Mouse (Mus musculus) urinary bladder, adult 18-20 months (tissue): ENCODE measurements around the gene Bcl3.

Experiments
- DNase-seq, 2 experiments: peaks; one replicate each; pipeline ENCODE4 v3.0.0; 2022; ENCODE audit warnings: low spot score in 2 of 2, mixed read lengths in 2 of 2

The Bcl3 gene

DNA sequence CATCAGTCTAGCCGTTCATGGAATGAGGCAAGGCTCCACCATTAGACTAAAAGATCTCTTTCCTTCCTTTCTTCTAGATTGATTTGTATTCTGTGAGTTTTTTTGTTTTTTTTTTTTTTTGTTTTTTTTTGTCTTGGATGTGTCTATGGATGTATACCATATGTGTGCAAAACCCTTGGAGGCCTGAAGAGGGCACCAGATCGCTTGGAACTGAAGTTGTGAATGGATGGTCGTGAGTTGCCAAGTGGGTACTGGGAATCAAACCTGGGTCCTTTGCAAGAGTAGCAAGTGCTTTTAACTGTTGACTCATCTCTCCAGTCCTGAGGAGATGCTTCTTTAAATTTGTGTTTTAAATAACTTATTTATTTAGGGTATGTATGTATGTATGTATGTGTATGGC lies 11.5 kb upstream of the Bcl3 start:
- no peak for DNase-seq

DNA sequence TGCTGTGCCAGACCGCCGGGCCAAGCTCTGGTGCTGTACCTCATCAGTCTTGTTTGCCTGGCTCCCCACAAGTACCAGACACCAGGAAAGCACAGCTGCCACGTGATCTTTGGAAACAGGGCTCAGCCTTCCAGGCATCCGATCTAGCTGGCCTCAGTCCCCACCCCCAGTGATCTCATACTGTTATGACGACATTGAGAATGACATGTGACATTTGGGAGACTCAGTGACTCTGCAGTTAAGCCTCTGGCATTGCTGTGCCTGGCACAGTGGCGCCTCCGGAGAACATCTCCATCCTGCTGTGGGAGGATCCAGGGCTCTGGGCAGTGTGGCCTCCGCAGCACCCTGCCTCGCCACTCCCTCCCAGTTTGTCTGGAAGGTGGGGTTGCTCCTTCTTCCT lies 9.3 kb upstream of the Bcl3 start:
- DNase-seq: no peak

DNA sequence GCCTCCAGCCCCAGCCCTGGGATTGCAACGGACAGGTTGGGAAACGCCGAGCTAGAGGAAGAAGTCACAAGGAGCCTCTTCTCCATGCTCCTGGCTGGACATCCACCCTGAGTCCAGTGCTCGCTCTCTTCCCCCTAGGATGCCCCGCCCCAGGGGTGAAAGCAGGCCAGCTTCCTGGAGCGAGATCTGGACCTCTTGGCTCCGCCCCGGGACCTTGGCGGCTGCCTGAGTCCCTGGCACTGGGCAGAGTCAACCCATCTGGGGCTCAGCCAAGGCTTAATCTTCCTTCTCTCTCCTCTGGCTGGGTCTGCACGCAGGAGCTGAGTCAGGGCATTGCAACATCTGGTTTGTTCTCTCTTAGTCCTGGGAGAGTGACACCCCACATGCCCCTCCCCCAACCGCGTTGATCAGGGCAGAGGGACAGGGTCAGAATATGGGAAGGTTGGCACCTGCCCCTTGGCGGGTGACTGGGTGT lies 8.1 kb upstream of the Bcl3 start:
- peak; percentile 80 to 95 for DNase-seq

DNA sequence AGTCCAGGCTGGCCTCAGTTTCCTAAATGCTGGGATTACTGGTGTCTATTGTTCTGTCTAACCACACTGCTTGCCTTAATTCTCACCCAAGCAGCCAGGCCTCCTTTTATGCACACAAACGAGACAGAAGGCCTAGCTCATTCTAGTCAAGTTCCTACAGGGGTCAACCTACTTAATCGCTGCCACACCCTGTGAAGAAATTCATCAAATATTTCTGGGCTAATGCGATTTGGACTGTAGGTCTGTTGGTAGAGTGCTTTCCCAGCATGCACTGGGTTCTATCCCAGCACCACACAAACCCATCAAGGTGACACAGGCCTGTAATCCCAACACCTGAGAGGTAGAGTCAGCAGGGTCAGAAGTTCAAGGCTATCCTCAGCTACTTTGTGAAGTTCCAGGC lies 7.1 kb upstream of the Bcl3 start:
- no peak for DNase-seq

DNA sequence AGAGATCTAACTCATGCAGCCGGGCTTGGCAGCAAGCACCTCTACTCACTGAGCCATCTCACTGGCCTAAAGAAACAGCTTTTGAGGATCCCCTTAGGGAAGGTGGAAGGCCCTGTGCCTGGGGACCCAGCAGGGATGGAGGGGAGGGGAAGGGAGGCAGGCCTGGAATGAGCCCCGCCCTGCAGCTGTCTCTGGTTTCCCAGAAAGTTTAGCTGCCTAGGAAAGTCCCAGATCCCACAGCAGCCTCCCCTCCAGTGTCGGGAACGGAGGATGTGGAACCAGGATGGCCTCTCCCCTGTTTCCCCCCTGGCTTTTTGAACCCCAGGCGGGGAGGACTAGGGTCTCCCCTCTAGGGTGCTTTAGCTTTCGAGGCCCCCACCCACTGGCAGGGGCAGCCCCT lies 4.2 kb upstream of the Bcl3 start:
- no peak for DNase-seq

DNA sequence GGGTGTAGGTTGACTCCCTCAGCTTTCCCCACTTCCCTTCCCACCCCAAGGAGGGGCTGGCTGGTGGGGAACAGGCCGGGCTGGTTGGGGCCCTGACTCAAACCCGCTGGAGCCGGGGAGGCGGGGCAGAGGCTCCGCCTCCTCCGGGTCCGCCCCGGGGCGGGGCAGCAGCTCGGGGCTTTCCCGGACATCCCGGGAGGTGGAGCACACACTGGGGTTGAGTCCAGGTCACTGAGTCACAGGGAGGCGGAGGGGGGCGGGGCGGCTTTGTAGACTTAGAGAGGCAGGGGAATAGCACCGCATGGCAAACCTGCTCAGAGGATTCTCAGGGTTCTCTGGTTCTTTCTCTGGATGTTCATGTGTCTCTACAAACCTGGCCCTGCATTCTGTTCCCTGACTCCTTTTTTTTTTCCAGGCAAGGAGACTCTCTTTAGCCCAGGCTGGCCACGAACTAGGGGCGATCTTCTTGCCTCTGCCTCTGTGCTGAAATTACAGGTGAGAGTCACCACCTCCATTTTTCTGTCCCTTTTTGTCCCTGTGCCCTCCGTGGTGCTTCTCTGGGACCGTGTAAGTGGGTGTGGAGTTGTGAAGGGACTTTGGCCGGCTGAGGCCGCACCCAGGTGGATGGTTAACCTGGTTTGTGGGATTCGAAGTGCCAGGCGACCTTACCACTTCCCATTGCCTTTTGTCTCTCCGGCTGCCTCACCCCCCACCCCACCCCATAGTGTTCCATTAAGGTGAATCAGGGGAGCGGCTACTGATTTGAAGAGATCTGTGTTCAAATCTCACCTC lies 1.8 kb upstream of the Bcl3 start:
- peak; percentile 91 to 93 for DNase-seq

DNA sequence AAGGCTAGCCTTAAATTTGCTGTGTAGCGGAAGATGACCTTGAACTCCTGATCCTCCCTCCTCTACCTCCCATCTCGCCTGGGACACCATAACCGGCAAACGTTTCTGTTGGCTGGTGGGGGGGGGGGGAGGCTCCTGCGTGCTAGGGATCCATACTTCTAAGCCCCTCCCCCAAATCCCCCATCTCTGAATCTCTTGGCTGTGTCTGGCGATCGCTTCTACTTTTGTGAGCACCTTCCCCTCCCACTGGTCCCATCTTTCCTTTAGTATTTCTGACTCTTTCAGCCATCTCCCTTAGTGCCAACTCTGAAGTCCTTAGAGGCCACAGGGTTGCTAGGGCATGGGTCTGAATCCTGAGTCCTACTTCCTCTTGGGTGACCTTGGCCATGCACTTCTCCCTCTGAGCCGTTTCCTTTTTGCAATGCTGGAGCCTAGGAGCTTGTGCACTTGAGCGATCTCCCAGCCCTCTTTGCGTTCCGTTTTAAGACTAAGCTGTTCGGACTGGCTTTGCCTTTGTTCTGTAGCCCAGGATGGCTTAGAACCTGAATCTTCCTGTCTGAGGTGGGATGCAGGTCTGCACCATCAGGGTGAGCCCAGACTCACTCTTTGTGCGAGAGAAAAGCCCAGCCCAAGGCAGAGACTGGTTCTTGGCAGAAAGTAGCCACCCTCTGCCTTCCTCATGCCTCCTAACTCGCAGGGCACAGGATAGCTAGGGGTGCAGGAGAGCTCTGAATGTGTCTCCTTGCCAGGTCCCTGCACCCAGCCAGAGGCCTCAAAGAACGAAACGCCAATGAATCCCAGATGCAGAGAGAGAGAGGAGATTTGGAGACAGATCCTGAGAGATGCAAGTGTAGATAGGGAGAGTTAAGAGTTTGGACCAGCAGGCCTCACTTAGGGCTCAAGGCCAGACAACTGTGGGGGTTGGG lies 949 bp upstream of the Bcl3 start:
- DNase-seq: no peak

DNA sequence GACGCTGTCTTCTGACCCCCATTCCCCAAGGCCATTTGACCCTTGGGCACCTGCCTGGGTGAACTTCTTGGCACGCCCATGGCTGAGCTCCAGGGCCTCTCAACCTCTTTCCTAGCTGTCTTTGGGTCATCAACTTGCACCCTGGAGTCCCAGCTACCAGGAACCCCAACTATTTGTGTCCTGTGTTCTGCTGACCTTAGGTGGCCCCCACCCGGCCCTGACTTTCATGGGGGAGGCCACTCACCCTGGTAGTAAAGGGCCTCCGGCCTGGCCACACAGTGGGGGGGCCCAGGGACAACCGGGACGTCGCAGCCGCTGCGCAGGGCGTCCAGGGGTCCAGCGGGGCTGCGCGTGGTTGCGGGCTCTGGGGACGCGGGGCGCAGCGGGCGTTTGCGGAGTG lies 377 bp downstream of the Bcl3 start:
- no peak for DNase-seq

DNA sequence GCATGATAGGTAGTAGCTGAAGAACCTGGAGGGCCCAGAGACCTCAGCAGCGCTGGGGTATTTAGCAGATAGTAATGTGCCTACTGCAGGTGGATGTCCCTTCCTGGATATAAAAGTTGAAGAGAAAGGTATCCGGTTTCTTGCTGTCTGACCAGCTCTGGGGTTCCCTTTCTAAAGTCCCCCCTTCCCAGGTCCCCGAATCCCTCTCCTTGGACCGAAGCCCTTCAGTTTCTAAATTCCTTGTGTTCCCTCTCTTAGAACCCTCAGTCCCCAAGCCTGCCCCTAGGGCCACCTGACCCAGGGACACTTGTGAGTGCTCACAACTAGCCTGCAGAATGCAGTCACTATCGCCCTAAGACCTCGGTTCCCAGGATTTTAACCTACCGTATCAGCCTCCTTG lies 937 bp downstream of the Bcl3 start:
- no peak for DNase-seq

DNA sequence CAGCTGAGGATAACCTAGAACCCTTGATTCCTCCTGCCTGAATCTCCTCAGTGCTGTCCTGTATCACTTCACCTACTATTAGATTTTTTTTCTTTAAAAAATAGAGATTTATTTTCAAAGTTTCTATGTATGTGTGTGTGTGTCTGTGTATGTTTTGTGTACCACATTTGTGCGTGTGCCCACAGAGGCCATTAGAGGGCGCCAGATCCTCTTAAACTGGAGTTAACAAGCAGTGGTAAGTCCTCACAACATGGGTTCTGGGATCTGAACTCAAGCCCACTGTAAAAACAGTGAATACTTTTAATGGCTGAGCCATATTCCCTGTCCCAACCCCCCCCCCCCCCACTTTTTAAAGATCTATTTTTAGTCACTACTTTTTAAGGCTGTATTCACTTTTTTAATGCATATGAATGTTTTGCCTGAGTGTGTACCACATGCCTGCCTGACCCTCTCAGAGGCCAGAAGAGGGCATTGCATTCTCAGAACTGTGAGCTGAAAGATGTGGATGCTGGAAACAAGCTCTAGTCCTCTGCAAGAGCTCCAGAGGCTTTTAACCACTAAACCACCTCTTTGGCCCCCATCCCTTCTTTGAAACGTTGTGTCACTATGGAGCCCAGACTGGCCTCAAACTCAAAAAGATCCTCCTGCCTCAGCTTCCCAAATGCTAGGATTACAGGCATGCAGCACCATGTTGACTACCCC lies 2.1 kb downstream of the Bcl3 start:
- no peak for DNase-seq

DNA sequence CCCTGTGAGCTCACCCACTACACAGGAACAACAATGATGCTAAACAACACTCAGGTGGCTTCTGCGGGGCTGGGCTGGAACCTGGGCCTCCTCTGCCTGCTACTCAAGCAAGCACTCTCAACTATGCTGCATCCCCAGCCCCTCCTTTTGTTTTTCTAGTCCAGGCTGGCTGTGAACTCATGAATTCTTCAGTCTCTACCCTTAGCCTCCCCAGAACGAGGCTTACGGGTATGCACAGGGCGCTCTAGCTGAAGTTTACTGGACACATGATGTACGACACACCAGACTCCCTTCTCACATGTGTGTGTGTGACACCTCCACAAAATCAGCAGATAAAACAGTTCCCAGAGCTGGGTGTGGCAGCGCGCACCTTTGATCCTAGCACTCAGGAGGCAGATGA lies 3.7 kb downstream of the Bcl3 start:
- no peak for DNase-seq

DNA sequence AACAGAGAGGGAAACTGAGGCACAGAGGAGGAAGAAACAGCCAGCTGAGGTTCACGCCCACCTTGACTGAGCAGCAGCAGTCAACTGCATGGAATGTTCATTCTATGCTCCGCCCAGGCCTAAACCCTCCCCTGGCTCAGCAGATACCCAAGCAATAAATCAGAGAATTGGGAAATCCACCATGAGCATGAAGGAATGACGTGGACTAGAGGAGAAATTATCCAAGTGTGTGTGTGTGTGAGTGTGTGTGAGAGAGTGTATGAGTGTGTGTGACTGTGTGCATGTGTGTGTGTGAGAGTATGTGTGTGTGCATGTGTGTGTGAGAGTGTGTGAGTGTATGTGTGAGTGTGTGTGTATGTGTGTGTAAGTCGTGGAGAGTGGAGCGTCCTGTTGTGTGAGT lies 4.1 kb downstream of the Bcl3 start:
- peak in 1 of 2 experiments; percentile 62 for DNase-seq

DNA sequence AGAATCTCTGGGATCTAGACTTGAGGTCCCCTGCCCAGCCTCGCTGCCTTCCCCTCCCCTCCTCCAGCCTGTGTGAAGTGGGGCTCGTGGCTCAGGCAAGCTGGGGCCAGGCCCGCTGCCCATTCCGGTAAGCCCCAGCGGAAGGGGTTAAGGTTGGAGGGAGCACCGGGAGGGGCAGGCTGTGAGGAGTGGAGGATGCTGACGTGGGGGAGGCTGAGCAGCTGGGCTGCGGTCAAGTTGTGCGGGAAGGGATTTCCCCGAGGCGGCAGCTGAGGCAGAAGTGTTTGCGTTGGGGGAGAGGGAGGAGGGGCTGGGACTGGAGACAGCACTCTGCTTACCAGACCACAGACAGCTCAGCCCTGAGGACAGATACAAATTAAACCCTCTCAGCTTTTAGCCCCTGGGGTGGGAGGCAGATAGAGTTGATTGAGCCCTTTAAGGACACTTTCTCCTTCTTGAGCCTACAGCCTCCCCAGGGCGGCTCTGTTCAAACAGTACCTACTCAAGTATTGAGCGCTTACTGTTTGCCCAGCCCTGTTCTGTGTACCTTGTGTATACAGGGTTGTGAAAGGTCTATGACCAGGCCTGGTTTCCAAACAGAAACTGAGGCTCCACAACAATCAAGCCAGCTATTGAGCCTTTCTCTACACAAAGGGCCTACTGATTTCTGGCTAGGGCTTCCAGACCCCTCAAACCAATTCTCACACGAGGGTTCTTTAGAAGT lies 5.0 kb downstream of the Bcl3 start:
- peak in 1 of 2 experiments; percentile 76 for DNase-seq

DNA sequence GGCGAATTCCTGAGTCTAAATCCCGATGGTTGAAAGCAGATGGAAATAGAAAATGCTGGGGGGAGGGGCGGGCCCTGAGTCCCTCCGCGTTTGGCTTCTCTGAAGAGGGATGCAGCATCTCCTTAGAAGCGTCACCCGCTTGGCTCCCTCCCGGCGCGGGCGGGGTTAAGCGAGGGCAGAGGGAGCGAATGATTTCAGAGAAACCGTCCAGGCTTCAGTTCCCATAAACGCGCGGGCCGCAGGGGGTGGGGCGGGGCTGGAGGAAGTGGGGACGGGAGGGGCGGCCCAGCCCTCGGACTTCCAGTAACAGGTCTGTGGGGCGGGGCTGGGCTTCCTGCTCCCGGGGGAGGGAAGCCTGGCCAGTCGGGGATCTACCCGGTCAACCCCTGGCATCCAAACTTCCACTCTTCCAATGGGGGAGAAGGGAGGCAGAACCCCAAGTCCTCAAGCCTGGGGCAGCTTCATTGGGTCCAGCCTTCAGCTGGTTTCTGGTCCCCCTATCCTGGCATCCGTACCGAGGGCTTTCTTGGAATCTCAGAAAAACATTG lies 6.3 kb downstream of the Bcl3 start:
- DNase-seq: peak; percentile 85 to 86

DNA sequence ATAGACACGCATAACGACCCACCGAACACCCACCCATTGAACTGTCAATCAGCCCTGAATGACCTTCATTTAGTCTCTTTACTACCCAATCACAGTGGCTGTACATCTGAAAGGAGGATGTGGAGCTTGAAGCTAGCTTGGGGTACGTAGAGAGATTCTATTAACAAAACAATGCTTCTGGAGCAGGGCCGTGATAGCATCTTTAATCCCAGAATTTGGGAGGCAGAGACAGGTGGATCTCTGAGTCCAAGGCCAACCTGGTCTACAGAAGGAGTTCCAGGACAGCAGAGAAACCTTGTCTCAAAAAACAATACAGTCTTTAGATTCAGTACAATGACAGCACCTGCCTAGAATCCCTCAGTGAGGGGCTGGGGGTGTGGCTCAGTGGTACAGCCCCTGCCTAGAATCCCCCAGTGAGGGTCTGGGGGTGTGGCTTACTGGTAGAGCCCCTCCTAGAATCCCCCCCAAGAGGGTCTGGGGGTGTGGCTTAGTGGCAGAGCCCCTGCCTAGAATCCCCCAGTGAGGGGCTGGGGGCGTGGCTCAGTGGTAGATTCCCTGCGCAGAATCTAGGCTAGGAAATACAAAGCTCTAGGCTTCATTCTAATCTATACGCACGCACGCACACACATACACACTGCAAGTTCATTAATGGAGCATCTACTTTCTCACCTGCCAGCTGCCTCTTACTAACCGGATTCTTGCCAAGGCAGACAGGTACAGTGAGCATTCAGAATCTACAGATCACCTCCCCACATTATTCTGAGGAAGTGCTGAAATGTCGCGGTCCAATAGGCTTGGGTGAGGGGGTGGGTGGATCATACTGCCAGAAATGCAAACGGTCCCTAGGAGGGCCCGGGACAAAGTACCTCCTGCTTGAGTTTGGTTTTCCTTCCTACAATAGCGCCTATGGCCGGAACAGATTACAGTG lies 7.0 kb downstream of the Bcl3 start:
- DNase-seq: no peak

DNA sequence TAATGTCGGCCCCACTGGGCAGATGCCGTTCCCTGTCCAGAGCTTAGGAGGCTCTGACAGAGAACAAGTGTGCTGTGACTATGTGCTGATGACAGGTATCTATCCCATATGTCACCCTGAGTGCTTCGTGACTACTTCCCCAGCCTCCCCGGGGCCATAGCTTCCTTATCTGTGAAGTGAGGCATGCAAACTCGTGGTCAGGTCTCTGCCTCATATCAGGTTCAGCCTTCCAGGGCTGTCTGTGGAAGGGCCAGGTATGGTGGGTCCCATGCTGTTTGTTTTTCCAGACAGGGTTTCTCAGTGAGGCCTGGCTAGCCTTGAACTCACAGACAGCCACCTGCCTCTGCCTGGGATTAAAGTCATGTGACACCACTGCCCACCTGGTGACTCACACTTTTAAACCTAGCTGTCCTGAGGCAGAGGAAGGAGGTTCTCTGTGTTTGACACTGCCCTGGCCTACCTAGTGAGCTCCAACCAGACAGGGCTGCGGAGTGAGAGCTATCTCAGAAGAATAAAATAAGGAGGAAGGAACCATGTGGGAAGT lies 8.9 kb downstream of the Bcl3 start:
- no peak for DNase-seq

DNA sequence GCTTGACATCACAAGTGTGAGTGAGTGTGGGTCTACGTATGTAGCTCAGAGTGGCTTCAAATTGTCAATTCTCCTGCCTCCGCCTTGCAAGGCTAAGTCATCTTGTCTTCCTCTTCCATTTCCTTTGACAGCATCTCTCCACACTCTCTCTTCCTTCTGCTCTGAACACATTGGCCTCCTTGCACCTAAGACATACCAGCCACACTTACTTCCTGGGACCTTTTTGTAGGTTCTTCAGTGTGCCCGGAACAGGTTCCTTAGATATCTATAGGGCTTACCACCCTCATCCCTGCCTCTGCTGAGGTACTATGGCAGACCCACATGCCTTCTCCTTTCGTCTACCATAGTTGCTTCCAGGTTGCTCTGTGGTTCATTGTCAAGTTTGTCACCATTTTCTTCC lies 9.4 kb downstream of the Bcl3 start:
- DNase-seq: no peak

DNA sequence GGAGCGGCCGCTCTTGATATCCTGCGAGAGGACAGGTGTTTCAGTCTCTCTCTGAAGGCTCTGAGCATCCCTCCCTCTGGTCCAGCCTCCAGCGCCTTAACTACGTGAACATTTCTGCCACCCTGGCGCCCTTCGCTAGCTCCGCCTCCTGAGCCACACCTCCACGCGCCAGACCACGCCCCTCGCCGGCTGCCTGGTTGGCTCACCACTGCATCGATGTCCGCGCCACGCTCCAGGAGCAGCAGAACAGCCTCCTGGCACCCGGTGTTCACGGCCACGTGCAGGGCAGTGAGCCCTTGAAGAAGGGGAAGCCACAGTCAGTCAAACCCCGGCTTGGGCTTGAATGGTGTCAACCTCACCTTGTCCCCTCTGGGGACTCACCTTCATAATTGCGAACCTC lies 11.5 kb downstream of the Bcl3 start:
- DNase-seq: no peak

DNA sequence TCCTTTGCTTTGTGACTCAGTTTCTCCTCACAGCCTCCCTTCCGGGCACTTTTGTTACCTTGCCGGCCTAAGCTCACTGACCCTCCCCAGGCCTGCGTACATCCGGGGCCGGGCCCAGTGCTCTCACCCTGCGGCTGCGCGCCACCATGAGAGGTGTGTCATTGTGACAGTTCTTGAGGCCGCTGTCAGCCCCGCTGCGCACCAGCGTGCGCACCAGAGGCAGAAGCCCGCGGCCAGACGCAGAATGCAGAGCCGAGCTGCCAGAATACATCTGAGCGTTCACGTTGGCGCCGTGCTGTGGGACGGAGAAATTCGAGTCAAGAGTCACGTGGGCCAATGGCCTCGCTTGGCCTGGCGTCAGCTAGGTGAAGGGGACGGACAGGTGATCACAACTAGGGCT lies 13.2 kb downstream of the Bcl3 start:
- no peak for DNase-seq
